In genomic region chr1:91469888-91470419, GRCm38 (mm10) we compare ENCODE assay signal across 18 mouse cellular contexts. TPM values are rescaled to one million over a fixed set of nuclear protein-coding genes. Genes with fewer than 3 reads are reported as not detected.
DNase-seq lines count a peak whose midpoint lies in the region; TF ChIP-seq lines count a peak whose summit lies in the region.
"Had no signal": no experiment of that assay in that cellular context is flagged by ENCODE, and none has a peak within 500 bp of the region (broad histone marks: within the 10 kb centered on the region; RNA-seq: fewer than 3 reads in every experiment).

No protein-coding gene starts in this region.

- no peaks in the 10 kb centered on the region for H3K9me3 ChIP-seq in CH12.LX (replicated peaks; ENCODE audit: low read length)
- H3K9me3 ChIP-seq: G1E had no signal

- H3K4me1 ChIP-seq in CH12.LX (ENCODE audit: control insufficient read depth in 1 of 2, insufficient read depth in 2 of 2), result no peaks in the 10 kb centered on the region

- dilution Hi-C loops in CH12.LX (cut with MboI; ENCODE audit: extremely low pct_ligation_motif_present, extremely low pct_unique_long_range_greater_than_20kb, low sequenced_read_pairs), result no loop called here

- no peaks in the 10 kb centered on the region for H3K27me3 ChIP-seq in CH12.LX (replicated peaks)
- H3K27me3 ChIP-seq: Patski had no signal

- no peak for TF ChIP-seq RAD21 in CH12.LX (IDR thresholded peaks at IDR 0.05; ENCODE audit: low read depth, low read length)

- H3K4me2 ChIP-seq in CH12.LX (ENCODE audit: insufficient read depth, low read depth, poor library complexity, severe bottlenecking), result no peak overlapping the region

- peaks cover 13 to 17% of the 10 kb centered on the region in 2 experiments for H3K36me3 ChIP-seq in CH12.LX (replicated peaks in 1 of 2; ENCODE audit: control insufficient read depth in 1 of 2, insufficient read depth in 1 of 2, low read length in 1 of 2)
- H3K36me3 ChIP-seq: G1E had no signal

- no peak overlapping the region for H3K9ac ChIP-seq in CH12.LX (ENCODE audit: insufficient read depth, low read depth)

- no peaks in the 10 kb centered on the region for H3K79me2 ChIP-seq in CH12.LX (replicated peaks; ENCODE audit: control insufficient read depth, extremely low read depth, insufficient read depth, poor library complexity, severe bottlenecking)

- H3K27ac ChIP-seq in CH12.LX (ENCODE audit: insufficient read depth, low read depth), result no peak overlapping the region

- TF ChIP-seq EP300 in CH12.LX (IDR thresholded peaks at IDR 0.05; ENCODE audit: low read length), result no peak

- TF ChIP-seq CTCF in CH12.LX (conservative IDR thresholded peaks at IDR 0.05 in 1 of 2, IDR thresholded peaks at IDR 0.05 in 1 of 2; ENCODE audit: low read depth in 2 of 2, low read length in 2 of 2), result no peak

- in situ Hi-C loops in CH12.LX (cut with MboI; ENCODE audit: low pct_ligation_motif_present, low pct_unique_long_range_greater_than_20kb, low sequenced_read_pairs), result no loop called here

- TF ChIP-seq POLR2A in CH12.LX (IDR thresholded peaks at IDR 0.05; ENCODE audit: low read depth, low read length), result peak; percentile 60

- H3K4me3 ChIP-seq in CH12.LX (replicated peaks in 1 of 3; ENCODE audit: low read depth in 2 of 3, low read length in 2 of 3, poor library complexity in 1 of 3), result no peak overlapping the region

- DNase-seq in heart, adult 11 months, result peak; percentile 73
- no peak for DNase-seq in heart, adult 18-20 months
- DNase-seq in CH12.LX (ENCODE audit: extremely low read depth) (no peak), MN1 (ENCODE audit: low spot score) (no peak)
- DNase-seq: adrenal gland, adult 2 months; adrenal gland, adult 8-10 months; adrenal gland, postnatal 10 days; adrenal gland, postnatal 14 days; adrenal gland, postnatal 25 days; adrenal gland, postnatal 36 days; B cell, adult 2 months; cerebellum, adult 11 months; cerebellum, adult 11-12 months; cerebellum, adult 18-20 months; cerebellum, adult 2 months; cerebellum, adult 8-10 months had no signal

TF ChIP-seq in CH12.LX, 34 proteins besides CTCF, POLR2A, EP300 and RAD21:
- peak; percentile 49; the same call in 1 of the 2 replicates for TF ChIP-seq ZMIZ1 (IDR thresholded peaks at IDR 0.05; ENCODE audit: low read depth, low read length)
- TF ChIP-seq NELFE (IDR thresholded peaks at IDR 0.05; ENCODE audit: low read depth, low read length), result peak; percentile 33; the same call in 1 of the 2 replicates
- 0 out of 2 replicates have a peak, but pooled peaks have one; percentile 42 for TF ChIP-seq MAZ (IDR thresholded peaks at IDR 0.05; ENCODE audit: low read depth, low read length)
- no peak for TF ChIP-seq ZKSCAN1 (IDR thresholded peaks at IDR 0.05; ENCODE audit: borderline replicate concordance, low read depth, low read length)
- TF ChIP-seq GABPA (IDR thresholded peaks at IDR 0.05; ENCODE audit: insufficient replicate concordance, low read depth, low read length), result no peak
- peak; percentile 92 for TF ChIP-seq POLR2AphosphoS2 (IDR thresholded peaks at IDR 0.05; ENCODE audit: low read depth, low read length)
- TF ChIP-seq SMC3 (IDR thresholded peaks at IDR 0.05; ENCODE audit: low read depth, low read length), result peak; percentile 1; the same call in 1 of the 2 replicates
- no peak for TF ChIP-seq ELF1 (IDR thresholded peaks at IDR 0.05; ENCODE audit: low read depth, low read length)
- peak; percentile 55; the same call in 1 of the 2 replicates for TF ChIP-seq CHD2 (IDR thresholded peaks at IDR 0.05; ENCODE audit: low read length)
- TF ChIP-seq USF2 (conservative IDR thresholded peaks at IDR 0.05; ENCODE audit: low read depth, low read length), result no peak
- TF ChIP-seq TCF12 (IDR thresholded peaks at IDR 0.05; ENCODE audit: low read depth, low read length), result no peak

RNA-seq across cellular contexts. Expression of gene Per2, which starts 10.8 kb away (rescaled TPM):
- 1 to 10 TPM; 4.7 to 5.6 TPM for total RNA-seq in heart, adult 18-20 months (2021)
- total RNA-seq in CH12.LX (2012; rRNA removed) (4.2 and 4.7 TPM in 2 replicates), CH12.LX (2014; rRNA removed) (2.7 and 2.8 TPM in 2 replicates)
- 5.2 and 5.8 TPM in 2 replicates for polyA plus RNA-seq in CH12.LX (2012; ENCODE audit: insufficient read length, low read depth)

RNA-seq across cellular contexts. Expression of gene Traf3ip1, which starts 24.5 kb away (rescaled TPM):
- 1 to 10 TPM; 6.0 to 6.5 TPM for total RNA-seq in heart, adult 18-20 months (2021)
- total RNA-seq in CH12.LX (2012; rRNA removed), result 5.0 and 5.5 TPM in 2 replicates
- 5.1 and 5.9 TPM in 2 replicates for total RNA-seq in CH12.LX (2014; rRNA removed)
- polyA plus RNA-seq in CH12.LX (2012; ENCODE audit: insufficient read length, low read depth), result 7.5 and 10.0 TPM in 2 replicates

RNA-seq across cellular contexts. Expression of gene Hes6, which starts 56.1 kb away (rescaled TPM):
- total RNA-seq in heart, adult 18-20 months (2021), result 10 to 100 TPM; 21.6 to 23.0 TPM
- 25.7 and 32.7 TPM in 2 replicates for total RNA-seq in CH12.LX (2012; rRNA removed)
- total RNA-seq in CH12.LX (2014; rRNA removed), result 14.6 and 15.4 TPM in 2 replicates
- 21.1 and 21.4 TPM in 2 replicates for polyA plus RNA-seq in CH12.LX (2012; ENCODE audit: insufficient read length, low read depth)
